Mouse (Mus musculus): ENCODE results near the gene Strn.

DNA sequence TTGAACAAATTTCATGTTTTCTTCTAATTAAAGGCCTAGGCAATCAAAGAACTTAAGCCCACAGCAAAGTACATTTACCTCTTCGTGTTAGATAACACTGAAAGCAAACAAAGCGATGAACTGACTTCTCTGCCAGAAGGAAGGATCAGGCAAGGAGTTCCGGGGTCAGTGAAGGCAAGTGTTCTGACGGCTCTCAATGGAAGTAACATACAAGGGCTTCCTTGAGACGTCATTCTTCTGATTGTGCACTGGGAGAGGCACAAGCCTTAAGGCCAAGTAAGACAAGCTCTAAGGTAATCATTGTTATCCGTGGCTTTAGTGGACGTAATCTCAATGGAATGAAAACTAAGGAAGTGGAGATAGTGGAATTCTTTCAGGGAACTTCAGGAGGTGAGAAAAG is 33.9 kb upstream of the Strn start:
- TF ChIP-seq GATA1 (IDR thresholded peaks at IDR 0.05; ENCODE audit: borderline replicate concordance, low read length) (no peak), FLI1 (IDR thresholded peaks at IDR 0.05; ENCODE audit: low read length) (no peak)
